Mouse (Mus musculus): ENCODE data around the gene Cdhr3.

The Cdhr3 gene

GRCm38 (mm10) chr12:33092775-33093174 is at the start of gene Cdhr3:
Cdhr3 (minus strand) TSS chr12:33092875.
- DNase-seq (ENCODE audit: low read depth, low spot score), result no peak

- no peak for DNase-seq (ENCODE audit: low read depth, low spot score)
Observed at GRCm38 (mm10) chr12:33139083-33139482, 46.4 kb upstream of the Cdhr3 start.

GRCm38 (mm10) chr12:33137857-33138256 is 45.2 kb upstream of the Cdhr3 start:
- DNase-seq (ENCODE audit: low read depth, low spot score), result no peak

- peak; percentile 90 for DNase-seq (ENCODE audit: low read depth, low spot score)
Observed at GRCm38 (mm10) chr12:33131796-33132195, 39.1 kb upstream of the Cdhr3 start.

- DNase-seq (ENCODE audit: low read depth, low spot score), result no peak
Observed at GRCm38 (mm10) chr12:33130401-33130800, 37.7 kb upstream of the Cdhr3 start.

DNA sequence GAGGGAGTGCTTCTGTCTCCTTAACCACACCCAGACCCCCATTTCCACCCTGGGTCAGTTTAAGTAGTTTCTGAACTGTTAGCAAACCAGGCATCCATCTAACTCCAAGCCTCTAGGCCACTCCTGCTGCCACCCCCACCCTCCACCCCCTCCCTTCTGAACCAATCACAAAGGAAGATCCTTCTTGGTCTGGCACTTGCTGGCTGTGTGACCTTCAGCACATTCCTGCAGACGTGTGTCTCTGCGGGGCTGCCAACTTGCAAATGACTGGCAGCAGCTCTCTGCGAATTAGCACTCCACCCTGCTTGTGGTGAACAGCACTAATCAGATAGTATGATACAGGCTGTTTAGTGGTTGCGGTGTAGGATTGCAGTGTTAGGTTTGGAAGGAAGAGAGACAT is 36.7 kb upstream of the Cdhr3 start:
- DNase-seq (ENCODE audit: low read depth, low spot score), result peak; percentile 75

DNA sequence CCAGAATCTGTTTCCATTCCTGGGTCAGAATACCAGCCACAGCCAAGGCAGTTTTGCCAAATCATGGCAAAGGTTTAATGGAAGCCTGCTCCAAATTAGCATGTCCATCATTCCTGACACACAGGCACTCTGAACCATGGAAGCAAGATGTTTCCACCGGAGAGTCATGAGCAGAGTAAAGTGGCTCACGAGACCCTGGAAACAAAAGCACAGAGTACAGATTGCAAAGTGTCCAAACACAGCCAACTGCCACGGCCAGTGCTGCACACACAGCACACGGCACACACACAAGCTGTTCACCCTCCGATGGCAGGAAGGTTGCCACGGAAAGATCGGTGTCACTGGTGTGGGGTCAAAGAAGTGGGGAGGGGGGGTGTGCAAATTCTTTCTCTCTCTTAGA is 36.0 kb upstream of the Cdhr3 start:
- DNase-seq (ENCODE audit: low read depth, low spot score), result no peak

GRCm38 (mm10) chr12:33128121-33128520 is 35.4 kb upstream of the Cdhr3 start:
- DNase-seq (ENCODE audit: low read depth, low spot score), result peak; percentile 46

DNA sequence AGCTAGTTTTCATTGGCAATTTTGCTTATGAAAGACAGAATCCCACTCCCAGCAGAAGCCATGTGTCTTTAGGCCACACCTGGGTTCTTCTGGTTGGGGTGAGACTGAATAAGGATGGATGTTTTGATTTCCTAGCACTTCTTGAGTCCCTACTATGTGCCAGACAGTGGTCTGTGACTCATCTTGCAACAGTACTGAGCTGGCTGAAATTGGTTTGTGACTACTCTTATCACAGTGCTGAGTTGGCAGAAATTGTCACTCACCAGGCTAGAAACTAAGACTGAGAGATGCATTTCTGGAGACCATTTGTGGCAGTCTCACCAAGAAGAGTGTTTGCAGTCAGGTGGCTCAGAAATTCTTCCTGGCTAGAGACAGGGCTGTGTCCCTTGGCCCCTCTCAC is 33.6 kb upstream of the Cdhr3 start:
- no peak for DNase-seq (ENCODE audit: low read depth, low spot score)

DNA sequence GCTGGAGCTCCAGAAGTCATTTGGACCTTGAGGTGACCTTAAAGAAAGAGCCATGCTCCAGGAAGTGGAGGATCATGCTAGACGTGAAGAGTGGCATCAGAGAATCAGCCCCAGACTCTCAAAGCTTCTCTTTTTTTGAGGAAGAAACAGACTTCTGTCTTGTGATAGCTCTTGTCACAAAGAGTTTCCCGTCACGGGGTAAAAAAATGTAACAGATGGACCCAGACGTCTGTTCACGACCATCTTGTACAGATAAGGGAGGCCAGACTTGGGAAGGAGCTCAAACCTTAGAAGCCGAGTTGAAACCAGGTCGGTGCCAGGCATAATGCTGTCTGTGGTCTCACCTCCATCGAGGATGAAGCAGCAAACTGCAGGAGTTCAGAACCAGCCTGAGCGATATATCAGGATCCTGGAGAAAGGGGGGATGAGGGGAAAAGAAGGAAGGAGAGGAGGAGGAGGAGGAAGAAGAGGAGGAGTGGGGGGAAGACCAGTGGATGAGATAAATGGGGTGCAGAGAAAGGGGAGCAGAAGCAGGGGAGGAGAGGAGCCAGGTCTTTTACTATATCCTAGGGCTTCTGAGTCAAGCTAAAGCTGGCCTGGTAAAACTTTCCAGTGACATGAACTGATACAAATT is 33.0 kb upstream of the Cdhr3 start:
- DNase-seq (ENCODE audit: low read depth, low spot score), result no peak

DNA sequence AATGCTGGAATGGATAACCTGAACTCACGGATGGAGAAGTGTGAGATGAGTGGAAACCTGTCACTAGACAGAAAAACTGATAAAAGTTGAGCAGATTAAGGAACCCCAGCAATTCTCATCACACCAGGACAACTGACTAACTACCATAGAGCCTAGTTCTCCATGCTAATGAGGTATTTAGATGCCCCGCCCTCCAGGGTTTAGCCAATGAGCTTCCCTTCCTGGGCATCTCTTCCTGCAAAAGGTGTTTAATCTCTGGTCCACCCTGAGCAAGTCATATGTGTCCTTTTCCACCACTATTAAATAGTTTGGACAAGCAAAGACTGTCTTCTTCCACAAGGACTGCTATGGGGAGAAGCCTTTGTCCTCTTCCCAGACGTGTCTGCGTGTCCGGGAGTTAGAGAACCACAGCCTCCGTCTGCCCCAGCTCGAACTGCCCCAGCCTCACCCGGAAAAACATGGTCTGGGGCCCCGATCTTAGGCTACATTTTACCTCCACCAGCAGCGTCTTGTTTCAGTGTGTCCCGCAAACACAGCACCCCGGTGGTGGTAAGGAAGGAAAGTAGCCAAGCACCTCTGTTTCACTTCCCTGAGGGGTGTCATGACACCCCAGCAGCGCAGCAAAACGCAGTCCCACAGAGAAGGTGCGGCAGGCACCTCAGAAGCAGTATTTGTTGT is 26.1 kb upstream of the Cdhr3 start:
- DNase-seq (ENCODE audit: low read depth, low spot score), result peak; percentile 24

GRCm38 (mm10) chr12:33110894-33111471 is 18.3 kb upstream of the Cdhr3 start:
- DNase-seq (ENCODE audit: low read depth, low spot score), result no peak

DNA sequence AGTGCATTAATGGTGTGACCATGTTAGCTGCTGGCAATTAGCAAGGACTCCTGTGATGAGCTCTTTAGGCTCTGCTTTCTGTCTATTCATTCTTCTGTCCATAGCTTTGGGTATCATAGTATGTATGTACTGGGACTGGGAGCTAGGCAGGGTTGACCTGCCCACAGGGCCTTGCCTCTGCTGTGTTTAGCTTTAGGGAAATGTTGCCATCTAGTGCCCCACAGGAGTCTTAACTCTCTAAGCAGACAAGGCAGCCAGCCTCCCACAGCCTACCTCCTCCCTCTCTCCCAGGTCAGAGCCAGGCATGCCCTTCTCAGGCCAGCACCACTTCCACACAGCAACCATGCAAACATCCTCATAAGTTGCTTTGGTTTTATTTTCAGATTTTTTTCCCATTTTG is 16.9 kb upstream of the Cdhr3 start:
- peak; percentile 62 for DNase-seq (ENCODE audit: low read depth, low spot score)

GRCm38 (mm10) chr12:33106438-33107167 is 13.9 kb upstream of the Cdhr3 start:
- DNase-seq (ENCODE audit: low read depth, low spot score), result no peak

DNA sequence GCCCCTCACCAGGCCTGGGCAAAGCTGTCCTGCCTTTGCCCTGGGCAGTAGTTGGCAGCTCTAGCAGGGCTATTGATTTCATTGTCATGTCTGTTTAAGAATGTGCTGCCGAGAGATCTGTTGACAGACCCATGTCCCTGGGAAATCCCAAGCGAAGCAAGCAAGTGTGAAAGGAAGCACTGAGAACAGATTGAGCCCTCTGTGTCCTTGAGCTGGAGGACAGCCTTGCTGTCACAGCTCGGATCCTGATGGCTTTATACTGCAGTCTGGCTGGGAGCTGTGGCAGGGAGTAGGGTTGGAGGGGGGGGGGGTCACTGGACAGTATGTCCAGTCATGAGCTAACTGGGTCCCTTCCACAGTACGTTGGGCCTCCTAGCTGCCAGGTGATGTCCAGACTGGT is 13.0 kb upstream of the Cdhr3 start:
- no peak for DNase-seq (ENCODE audit: low read depth, low spot score)

- no peak for DNase-seq (ENCODE audit: low read depth, low spot score)
Observed at GRCm38 (mm10) chr12:33102342-33103115, 9.9 kb upstream of the Cdhr3 start.

- DNase-seq (ENCODE audit: low read depth, low spot score), result no peak
Observed at GRCm38 (mm10) chr12:33101627-33102026, 9.0 kb upstream of the Cdhr3 start.

DNA sequence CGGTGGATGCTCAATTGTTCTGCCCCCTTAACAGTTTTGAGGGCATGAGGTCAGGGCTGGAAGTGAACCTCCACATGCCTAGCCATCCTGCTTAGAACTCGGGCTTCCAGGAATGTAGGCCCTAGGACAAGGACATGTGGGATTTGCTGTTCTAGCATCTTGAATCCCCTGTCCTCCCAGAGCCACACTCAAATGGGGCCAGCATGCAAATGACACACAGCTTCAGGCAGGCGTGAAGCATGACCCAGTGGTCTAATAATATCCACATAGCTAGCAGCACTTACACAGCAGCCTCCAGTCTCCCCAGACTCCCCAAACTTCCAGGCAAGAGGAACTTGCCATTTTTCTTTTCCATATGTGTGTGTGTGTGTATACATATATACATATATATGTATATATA is 3.3 kb upstream of the Cdhr3 start:
- no peak for DNase-seq (ENCODE audit: low read depth, low spot score)

DNA sequence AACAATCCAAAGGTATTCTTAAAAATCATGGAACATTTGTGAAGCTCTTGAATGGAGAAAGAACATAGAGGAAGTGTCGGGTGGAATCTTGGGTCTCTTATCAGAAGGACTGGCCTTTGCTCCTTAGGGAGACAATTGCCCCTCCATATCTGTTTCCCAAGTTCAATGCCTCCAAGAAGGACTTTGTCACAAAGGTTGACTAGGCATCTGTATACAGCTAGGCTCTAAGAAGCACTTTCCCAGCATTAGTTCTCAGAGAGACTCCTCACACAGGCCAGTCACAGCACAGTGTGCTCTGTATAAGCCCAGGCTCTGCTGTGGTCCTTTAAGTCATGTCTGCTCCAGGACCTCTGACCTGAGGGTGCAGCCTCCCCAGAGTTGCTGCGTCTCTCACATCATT is 479 bp downstream of the Cdhr3 start:
- DNase-seq (ENCODE audit: low read depth, low spot score), result no peak

- DNase-seq (ENCODE audit: low read depth, low spot score), result no peak
Observed at GRCm38 (mm10) chr12:33086151-33086550, 6.5 kb downstream of the Cdhr3 start.

DNA sequence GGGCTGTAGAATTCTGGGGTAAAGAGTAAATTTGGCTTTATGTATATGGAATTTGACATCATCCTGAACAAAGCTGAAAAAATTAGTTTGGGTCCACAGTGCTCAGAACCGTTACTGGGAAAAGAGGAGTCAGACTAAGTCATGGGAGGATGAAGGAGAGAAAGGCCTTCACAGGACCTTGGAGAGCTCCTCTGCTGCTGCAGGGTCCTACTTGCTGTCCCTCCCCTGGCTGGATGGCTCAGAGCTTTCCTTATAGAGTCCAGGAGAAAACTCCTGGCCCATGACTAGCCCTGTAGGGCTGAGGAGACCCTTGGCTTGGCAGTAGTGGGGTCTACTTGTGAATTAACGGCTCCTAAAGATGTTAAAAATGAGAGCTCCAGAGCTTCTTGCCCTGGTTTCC is 8.0 kb downstream of the Cdhr3 start:
- peak; percentile 15 for DNase-seq (ENCODE audit: low read depth, low spot score)

DNA sequence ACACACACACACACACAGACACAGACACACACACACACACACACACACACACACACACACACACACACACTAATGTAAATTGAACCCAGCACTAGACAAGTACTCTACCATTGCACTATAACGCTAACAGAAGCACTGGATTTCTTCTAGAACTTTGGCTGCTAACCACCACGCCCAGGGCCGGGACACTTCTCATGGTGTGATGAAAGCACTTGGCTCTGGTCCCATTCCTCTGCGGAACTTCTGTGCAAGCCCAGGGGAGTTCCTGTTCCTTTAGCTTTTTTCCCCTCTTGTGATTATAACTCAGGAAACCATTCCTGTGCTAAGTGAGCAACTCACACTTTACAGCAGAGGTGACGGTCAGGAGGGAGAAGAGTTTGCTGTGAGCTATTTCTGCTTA is 9.3 kb downstream of the Cdhr3 start:
- DNase-seq (ENCODE audit: low read depth, low spot score), result no peak

Data from CD4-positive helper T cell, adult 2 months (primary cell).